Mouse (Mus musculus) E14TG2a.4 (cell line): Measurements from ENCODE around the gene 2210408I21Rik.

ENCODE experiments used
- H3K27me3 ChIP-seq: 2 replicates; pipeline ENCODE4 v1.6.1; 2014; ENCODE audit warnings: low read length, control low read depth; ENCODE audit not compliant: insufficient read depth
- H3K36me3 ChIP-seq: 2 replicates; pipeline ENCODE4 v1.6.1; 2014; ENCODE audit warnings: low read length, control low read depth; ENCODE audit not compliant: insufficient read depth
- H3K4me1 ChIP-seq: replicated peaks from 2 replicates; pipeline ENCODE4 v1.6.1; 2014; ENCODE audit warnings: low read depth, low read length, control low read depth
- H3K4me3 ChIP-seq: replicated peaks from 2 replicates; pipeline ENCODE4 v1.5.1; 2014; ENCODE audit warnings: mild to moderate bottlenecking, low read length
- H3K9me3 ChIP-seq: 2 replicates; pipeline ENCODE4 v1.6.1; 2014; ENCODE audit warnings: low read length, control low read depth
- CTCF ChIP-seq: conservative IDR thresholded peaks from 2 replicates; pipeline ENCODE4 v1.5.1; 2014; ENCODE audit warnings: low read length
- NANOG ChIP-seq: IDR thresholded peaks from 2 replicates; pipeline ENCODE4 v1.6.1; 2014; ENCODE audit warnings: borderline replicate concordance, low read length, mixed read lengths
- POU5F1 ChIP-seq: IDR thresholded peaks from 2 replicates; pipeline ENCODE4 v1.6.1; 2014; ENCODE audit warnings: low read length, borderline replicate concordance

The 2210408I21Rik gene

GRCm38 (mm10) chr13:77400762-77401161 is 265.4 kb downstream of the 2210408I21Rik start:
- TF ChIP-seq NANOG (no peak), CTCF (no peak)
- Histone ChIP-seq H3K4me1 (no peaks in the 10 kb centered on the region), H3K9me3 (no peaks in the 10 kb centered on the region)

GRCm38 (mm10) chr13:77408530-77408929 is 273.2 kb downstream of the 2210408I21Rik start:
- Histone ChIP-seq H3K4me1 (no peaks in the 10 kb centered on the region), H3K27me3 (no peaks in the 10 kb centered on the region), H3K36me3 (no peaks in the 10 kb centered on the region), H3K9me3 (no peaks in the 10 kb centered on the region), H3K4me3 (no peak overlapping the region)
- TF ChIP-seq NANOG (no peak), CTCF (no peak; the same call in 1 of the 2 replicates), POU5F1 (no peak)

More at GRCm38 (mm10) chr13:77400762-77401161, 265.4 kb downstream of the 2210408I21Rik start:
- Histone ChIP-seq H3K27me3 (no peaks in the 10 kb centered on the region), H3K36me3 (no peaks in the 10 kb centered on the region), H3K4me3 (no peak overlapping the region)

GRCm38 (mm10) chr13:77409804-77410203 is 274.5 kb downstream of the 2210408I21Rik start:
- Histone ChIP-seq H3K4me1 (no peaks in the 10 kb centered on the region), H3K27me3 (no peaks in the 10 kb centered on the region), H3K36me3 (no peaks in the 10 kb centered on the region), H3K4me3 (no peak overlapping the region), H3K9me3 (no peaks in the 10 kb centered on the region)
- TF ChIP-seq CTCF (no peak), NANOG (no peak), POU5F1 (no peak)

GRCm38 (mm10) chr13:77412829-77413228 is 277.5 kb downstream of the 2210408I21Rik start:
- H3K36me3 ChIP-seq = no peaks in the 10 kb centered on the region
- H3K4me3 ChIP-seq = no peak overlapping the region
- H3K27me3 ChIP-seq = no peaks in the 10 kb centered on the region
- H3K4me1 ChIP-seq = no peaks in the 10 kb centered on the region
- H3K9me3 ChIP-seq = peaks cover 5% of the 10 kb centered on the region
- TF ChIP-seq POU5F1 = no peak
- TF ChIP-seq CTCF = no peak
- TF ChIP-seq NANOG = no peak

- Histone ChIP-seq H3K4me1 (no peaks in the 10 kb centered on the region), H3K36me3 (no peaks in the 10 kb centered on the region), H3K4me3 (no peak overlapping the region), H3K27me3 (no peaks in the 10 kb centered on the region), H3K9me3 (no peaks in the 10 kb centered on the region)
- TF ChIP-seq POU5F1 = no peak
- TF ChIP-seq CTCF = no peak
- TF ChIP-seq NANOG = no peak
Measured at GRCm38 (mm10) chr13:77450007-77450567, 314.7 kb downstream of the 2210408I21Rik start.

- TF ChIP-seq POU5F1 = no peak
- no peak for TF ChIP-seq NANOG
- TF ChIP-seq CTCF = no peak
- Histone ChIP-seq H3K27me3 (no peaks in the 10 kb centered on the region), H3K36me3 (no peaks in the 10 kb centered on the region), H3K4me1 (no peaks in the 10 kb centered on the region), H3K9me3 (no peaks in the 10 kb centered on the region), H3K4me3 (no peak overlapping the region)
Measured at GRCm38 (mm10) chr13:77470093-77470621, 334.8 kb downstream of the 2210408I21Rik start.

- TF ChIP-seq NANOG (no peak), POU5F1 (no peak), CTCF (no peak)
- Histone ChIP-seq H3K4me1 (no peaks in the 10 kb centered on the region), H3K4me3 (no peak overlapping the region), H3K9me3 (no peaks in the 10 kb centered on the region), H3K36me3 (no peaks in the 10 kb centered on the region), H3K27me3 (no peaks in the 10 kb centered on the region)
Measured at GRCm38 (mm10) chr13:77476420-77476819, 341.1 kb downstream of the 2210408I21Rik start.

- TF ChIP-seq POU5F1 (no peak), NANOG (no peak), CTCF (no peak)
- H3K4me3 ChIP-seq = no peak overlapping the region
- H3K9me3 ChIP-seq = no peaks in the 10 kb centered on the region
- H3K4me1 ChIP-seq = no peaks in the 10 kb centered on the region
- H3K27me3 ChIP-seq = no peaks in the 10 kb centered on the region
- no peaks in the 10 kb centered on the region for H3K36me3 ChIP-seq
Measured at GRCm38 (mm10) chr13:77478425-77479119, 343.2 kb downstream of the 2210408I21Rik start.
